Mouse (Mus musculus): ENCODE data around the gene Bahd1. TPM values are rescaled to one million over a fixed set of nuclear protein-coding genes. Genes with fewer than 3 reads are reported as not detected.

Bahd1 gene
- polyA plus RNA-seq, 1 experiment from 2014 or later = 1.2 TPM

- peak; percentile 88 for DNase-seq (ENCODE audit: low spot score)
- Histone ChIP-seq H3K9me3 (replicated peaks; ENCODE audit: control insufficient read depth, low read length) (no peaks in the 10 kb centered on the region), H3K36me3 (replicated peaks; ENCODE audit: control insufficient read depth, insufficient read depth, low read depth, low read length) (no peaks in the 10 kb centered on the region), H3K4me1 (ENCODE audit: control insufficient read depth, insufficient read depth, low read length) (peaks cover 4% of the 10 kb centered on the region), H3K4me3 (ENCODE audit: low read depth, low read length) (peak within 1 kb of the TSS; percentile 68), H3K27ac (replicated peaks; ENCODE audit: low read depth, low read length) (peak within 1 kb of the TSS; percentile 9; the same call in 1 of the 2 replicates), H3K4me2 (ENCODE audit: low read depth, low read length) (peak within 1 kb of the TSS; percentile 88), H3K27me3 (ENCODE audit: control insufficient read depth, insufficient read depth, low read length) (no peaks in the 10 kb centered on the region), H3K9ac (replicated peaks; ENCODE audit: low read length) (peak within 1 kb of the TSS; percentile 73)
- WGBS = under 1% methylated on average over 44 of the region's 47 CpGs
- peak; percentile 87 for ATAC-seq (replicated peaks; ENCODE audit: insufficient number of reproducible peaks, low FRiP score, low TSS enrichment, low read depth)
Observed at GRCm38 (mm10) chr2:118926361-118926997, 26.3 kb downstream of the Bahd1 start, which contains the start of gene Chst14. Chst14 (plus strand) TSS chr2:118926496.

GRCm38 (mm10) chr2:118926998-118927739 is 27.0 kb downstream of the Bahd1 start:
- Histone ChIP-seq H3K36me3 (replicated peaks; ENCODE audit: control insufficient read depth, insufficient read depth, low read depth, low read length) (no peaks in the 10 kb centered on the region), H3K9me3 (replicated peaks; ENCODE audit: control insufficient read depth, low read length) (no peaks in the 10 kb centered on the region), H3K27me3 (ENCODE audit: control insufficient read depth, insufficient read depth, low read length) (no peaks in the 10 kb centered on the region), H3K4me3 (ENCODE audit: low read depth, low read length) (peak overlapping the region; percentile 68), H3K4me2 (ENCODE audit: low read depth, low read length) (peak overlapping the region; percentile 88), H3K9ac (replicated peaks; ENCODE audit: low read length) (peak overlapping the region; percentile 73), H3K4me1 (ENCODE audit: control insufficient read depth, insufficient read depth, low read length) (peaks cover 4% of the 10 kb centered on the region), H3K27ac (replicated peaks; ENCODE audit: low read depth, low read length) (no peak overlapping the region; the same call in 1 of the 2 replicates)
- DNase-seq (ENCODE audit: low spot score) (peak; percentile 13), ATAC-seq (replicated peaks; ENCODE audit: insufficient number of reproducible peaks, low FRiP score, low TSS enrichment, low read depth) (no peak)
- 32% methylated on average over 31 of the region's 31 CpGs for WGBS

- H3K27me3 ChIP-seq (ENCODE audit: control insufficient read depth, insufficient read depth, low read length) = no peaks in the 10 kb centered on the region
- DNase-seq (ENCODE audit: low spot score) = no peak
- no peak overlapping the region for H3K4me2 ChIP-seq (ENCODE audit: low read depth, low read length)
- no peaks in the 10 kb centered on the region for H3K4me1 ChIP-seq (ENCODE audit: control insufficient read depth, insufficient read depth, low read length)
- 75% methylated on average over 7 of the region's 7 CpGs for WGBS
- no peak overlapping the region for H3K4me3 ChIP-seq (ENCODE audit: low read depth, low read length)
- no peak overlapping the region for H3K9ac ChIP-seq (replicated peaks; ENCODE audit: low read length)
- H3K27ac ChIP-seq (replicated peaks; ENCODE audit: low read depth, low read length) = no peak overlapping the region
- ATAC-seq (replicated peaks; ENCODE audit: insufficient number of reproducible peaks, low FRiP score, low TSS enrichment, low read depth) = no peak
- H3K9me3 ChIP-seq (replicated peaks; ENCODE audit: control insufficient read depth, low read length) = no peaks in the 10 kb centered on the region
- no peaks in the 10 kb centered on the region for H3K36me3 ChIP-seq (replicated peaks; ENCODE audit: control insufficient read depth, insufficient read depth, low read depth, low read length)
Observed at GRCm38 (mm10) chr2:118941341-118941740, 41.2 kb downstream of the Bahd1 start.

GRCm38 (mm10) chr2:118943232-118943631 is 43.1 kb downstream of the Bahd1 start:
- Histone ChIP-seq H3K4me1 (ENCODE audit: control insufficient read depth, insufficient read depth, low read length) (no peaks in the 10 kb centered on the region), H3K36me3 (replicated peaks; ENCODE audit: control insufficient read depth, insufficient read depth, low read depth, low read length) (no peaks in the 10 kb centered on the region), H3K4me2 (ENCODE audit: low read depth, low read length) (no peak overlapping the region), H3K9me3 (replicated peaks; ENCODE audit: control insufficient read depth, low read length) (no peaks in the 10 kb centered on the region), H3K27me3 (ENCODE audit: control insufficient read depth, insufficient read depth, low read length) (no peaks in the 10 kb centered on the region), H3K27ac (replicated peaks; ENCODE audit: low read depth, low read length) (no peak overlapping the region), H3K4me3 (ENCODE audit: low read depth, low read length) (no peak overlapping the region), H3K9ac (replicated peaks; ENCODE audit: low read length) (no peak overlapping the region)
- no peak for DNase-seq (ENCODE audit: low spot score)
- WGBS = 85% methylated on average over 6 of the region's 6 CpGs
- no peak for ATAC-seq (replicated peaks; ENCODE audit: insufficient number of reproducible peaks, low FRiP score, low TSS enrichment, low read depth)

GRCm38 (mm10) chr2:118948818-118949217 is 48.6 kb downstream of the Bahd1 start:
- ATAC-seq (replicated peaks; ENCODE audit: insufficient number of reproducible peaks, low FRiP score, low TSS enrichment, low read depth) (no peak), DNase-seq (ENCODE audit: low spot score) (no peak)
- H3K9me3 ChIP-seq (replicated peaks; ENCODE audit: control insufficient read depth, low read length) = no peaks in the 10 kb centered on the region
- 79% methylated on average over 4 of the region's 4 CpGs for WGBS
- H3K4me3 ChIP-seq (ENCODE audit: low read depth, low read length) = no peak overlapping the region
- H3K4me1 ChIP-seq (ENCODE audit: control insufficient read depth, insufficient read depth, low read length) = no peaks in the 10 kb centered on the region
- no peak overlapping the region for H3K9ac ChIP-seq (replicated peaks; ENCODE audit: low read length)
- no peak overlapping the region for H3K4me2 ChIP-seq (ENCODE audit: low read depth, low read length)
- H3K27me3 ChIP-seq (ENCODE audit: control insufficient read depth, insufficient read depth, low read length) = no peaks in the 10 kb centered on the region
- H3K27ac ChIP-seq (replicated peaks; ENCODE audit: low read depth, low read length) = no peak overlapping the region
- H3K36me3 ChIP-seq (replicated peaks; ENCODE audit: control insufficient read depth, insufficient read depth, low read depth, low read length) = no peaks in the 10 kb centered on the region

- ATAC-seq (replicated peaks; ENCODE audit: insufficient number of reproducible peaks, low FRiP score, low TSS enrichment, low read depth) = no peak
- H3K27ac ChIP-seq (replicated peaks; ENCODE audit: low read depth, low read length) = no peak overlapping the region
- no peaks in the 10 kb centered on the region for H3K36me3 ChIP-seq (replicated peaks; ENCODE audit: control insufficient read depth, insufficient read depth, low read depth, low read length)
- no peak overlapping the region for H3K4me2 ChIP-seq (ENCODE audit: low read depth, low read length)
- H3K9me3 ChIP-seq (replicated peaks; ENCODE audit: control insufficient read depth, low read length) = no peaks in the 10 kb centered on the region
- no peak overlapping the region for H3K4me3 ChIP-seq (ENCODE audit: low read depth, low read length)
- WGBS = 74% methylated on average over 3 of the region's 3 CpGs
- H3K9ac ChIP-seq (replicated peaks; ENCODE audit: low read length) = no peak overlapping the region
- H3K27me3 ChIP-seq (ENCODE audit: control insufficient read depth, insufficient read depth, low read length) = no peaks in the 10 kb centered on the region
- no peaks in the 10 kb centered on the region for H3K4me1 ChIP-seq (ENCODE audit: control insufficient read depth, insufficient read depth, low read length)
- DNase-seq (ENCODE audit: low spot score) = no peak
Observed at GRCm38 (mm10) chr2:118949699-118950098, 49.5 kb downstream of the Bahd1 start.

- no peaks in the 10 kb centered on the region for H3K9me3 ChIP-seq (replicated peaks; ENCODE audit: control insufficient read depth, low read length)
- no peak overlapping the region for H3K4me3 ChIP-seq (ENCODE audit: low read depth, low read length)
- no peaks in the 10 kb centered on the region for H3K4me1 ChIP-seq (ENCODE audit: control insufficient read depth, insufficient read depth, low read length)
- H3K27ac ChIP-seq (replicated peaks; ENCODE audit: low read depth, low read length) = no peak overlapping the region
- no peak overlapping the region for H3K9ac ChIP-seq (replicated peaks; ENCODE audit: low read length)
- no peaks in the 10 kb centered on the region for H3K36me3 ChIP-seq (replicated peaks; ENCODE audit: control insufficient read depth, insufficient read depth, low read depth, low read length)
- 85% methylated on average over 5 of the region's 5 CpGs for WGBS
- ATAC-seq (replicated peaks; ENCODE audit: insufficient number of reproducible peaks, low FRiP score, low TSS enrichment, low read depth) (no peak), DNase-seq (ENCODE audit: low spot score) (no peak)
- H3K4me2 ChIP-seq (ENCODE audit: low read depth, low read length) = no peak overlapping the region
- no peaks in the 10 kb centered on the region for H3K27me3 ChIP-seq (ENCODE audit: control insufficient read depth, insufficient read depth, low read length)
Observed at GRCm38 (mm10) chr2:118956497-118956896, 56.3 kb downstream of the Bahd1 start.

- no peak for DNase-seq (ENCODE audit: low spot score)
- WGBS = 7% methylated on average over 2 of the region's 2 CpGs
- H3K27me3 ChIP-seq (ENCODE audit: control insufficient read depth, insufficient read depth, low read length) = no peaks in the 10 kb centered on the region
Observed at GRCm38 (mm10) chr2:118959644-118960043, 59.5 kb downstream of the Bahd1 start.

More at GRCm38 (mm10) chr2:118959644-118960043, 59.5 kb downstream of the Bahd1 start:
- H3K27ac ChIP-seq (replicated peaks; ENCODE audit: low read depth, low read length) = no peak overlapping the region
- H3K4me2 ChIP-seq (ENCODE audit: low read depth, low read length) = no peak overlapping the region
- H3K9me3 ChIP-seq (replicated peaks; ENCODE audit: control insufficient read depth, low read length) = no peaks in the 10 kb centered on the region
- no peak for ATAC-seq (replicated peaks; ENCODE audit: insufficient number of reproducible peaks, low FRiP score, low TSS enrichment, low read depth)
- no peaks in the 10 kb centered on the region for H3K4me1 ChIP-seq (ENCODE audit: control insufficient read depth, insufficient read depth, low read length)
- H3K9ac ChIP-seq (replicated peaks; ENCODE audit: low read length) = no peak overlapping the region
- H3K4me3 ChIP-seq (ENCODE audit: low read depth, low read length) = no peak overlapping the region
- H3K36me3 ChIP-seq (replicated peaks; ENCODE audit: control insufficient read depth, insufficient read depth, low read depth, low read length) = no peaks in the 10 kb centered on the region
